Mouse (Mus musculus) C2C12 (cell line): ENCODE data around the gene Mapk8ip1.

Source experiments
- CEBPB ChIP-seq: IDR thresholded peaks from one replicate; pipeline ENCODE4 v1.6.1; 2011; ENCODE audit warnings: low read depth, mild to moderate bottlenecking, control low read depth, moderate library complexity
- CTCF ChIP-seq: IDR thresholded peaks from one replicate; pipeline ENCODE4 v1.5.1; 2011; ENCODE audit not compliant: control insufficient read depth, insufficient read depth, insufficient read length
- MAX ChIP-seq: IDR thresholded peaks from one replicate; pipeline ENCODE4 v1.6.1; 2011; ENCODE audit warnings: mild to moderate bottlenecking, control low read depth
- USF1 ChIP-seq: IDR thresholded peaks from one replicate; pipeline ENCODE4 v1.6.1; 2011; ENCODE audit warnings: low read depth, mild to moderate bottlenecking, control low read depth, moderate library complexity

- TF ChIP-seq CEBPB (no peak), USF1 (no peak), CTCF (no peak), MAX (no peak)
Measured at GRCm38 (mm10) chr2:92423156-92423555, 22.1 kb upstream of the Mapk8ip1 start.
